Mouse (Mus musculus): Measurements from ENCODE around the gene Ece1. TPM values are rescaled to one million over a fixed set of nuclear protein-coding genes. Genes with fewer than 3 reads are reported as not detected.

Gene Ece1
- total and polyA plus RNA-seq, 3 experiments = 25.3 to 43.8 TPM; not detected in 1

- Histone ChIP-seq H3K27ac (ENCODE audit: control insufficient read depth, low read depth, low read length) (no peak overlapping the region), H3K9me3 (replicated peaks; ENCODE audit: insufficient read depth, low read length) (no peaks in the 10 kb centered on the region), H3K27me3 (ENCODE audit: control insufficient read depth in 1 of 2, insufficient read depth in 2 of 2, low read length in 2 of 2) (no peaks in the 10 kb centered on the region), H3K4me3 (ENCODE audit: control insufficient read depth in 1 of 2, insufficient read depth in 1 of 2, low read depth in 2 of 2, low read length in 2 of 2) (no peak overlapping the region), H3K4me1 (ENCODE audit: control insufficient read depth in 1 of 2, insufficient read depth in 2 of 2, low read length in 2 of 2) (peaks cover 0 to 3% of the 10 kb centered on the region in 2 experiments; a peak in 1 of 4 replicates), H3K79me2 (ENCODE audit: control insufficient read depth, insufficient read depth, low read length, poor library complexity) (peaks cover 3% of the 10 kb centered on the region; the same call in 1 of the 2 replicates), H3K9ac (ENCODE audit: control insufficient read depth, low read depth, low read length, poor library complexity, severe bottlenecking) (no peak overlapping the region), H3K36me3 (ENCODE audit: control insufficient read depth in 1 of 2, insufficient read depth in 2 of 2, low read length in 2 of 2) (peaks cover 0 to 3% of the 10 kb centered on the region in 2 experiments; a peak in 2 of 4 replicates)
- TF ChIP-seq E2F4 (IDR thresholded peaks at IDR 0.05; ENCODE audit: borderline replicate concordance, low read depth, low read length) (no peak), GATA1 (IDR thresholded peaks at IDR 0.05; ENCODE audit: low read depth, low read length) (no peak), GABPA (IDR thresholded peaks at IDR 0.05; ENCODE audit: low read depth, low read length) (no peak), ELF1 (IDR thresholded peaks at IDR 0.05; ENCODE audit: low read depth, low read length) (no peak), ZNF384 (IDR thresholded peaks at IDR 0.05; ENCODE audit: low read depth, low read length) (no peak), MYB (IDR thresholded peaks at IDR 0.05; ENCODE audit: low read depth, low read length) (no peak), RCOR1 (IDR thresholded peaks at IDR 0.05; ENCODE audit: low read depth, low read length) (no peak), MXI1 (IDR thresholded peaks at IDR 0.05; ENCODE audit: low read depth, low read length) (no peak), MYC (IDR thresholded peaks at IDR 0.05; ENCODE audit: low read depth, low read length) (no peak), RAD21 (IDR thresholded peaks at IDR 0.05; ENCODE audit: low read depth, low read length) (no peak), SIN3A (IDR thresholded peaks at IDR 0.05; ENCODE audit: low read length) (no peak), NRF1 (IDR thresholded peaks at IDR 0.05; ENCODE audit: insufficient read depth, low read depth, low read length, poor library complexity, severe bottlenecking) (no peak), ZC3H11A (IDR thresholded peaks at IDR 0.05; ENCODE audit: low read depth, low read length) (no peak), POLR2A (IDR thresholded peaks at IDR 0.05; ENCODE audit: control insufficient read depth in 1 of 2, insufficient read depth in 1 of 2, low read depth in 1 of 2, low read length in 2 of 2, poor library complexity in 1 of 2) (no peak), HCFC1 (IDR thresholded peaks at IDR 0.05; ENCODE audit: low read depth, low read length) (no peak), TAL1 (IDR thresholded peaks at IDR 0.05; ENCODE audit: low read length) (no peak), TBP (IDR thresholded peaks at IDR 0.05; ENCODE audit: low read depth, low read length) (no peak), JUND (IDR thresholded peaks at IDR 0.05; ENCODE audit: low read depth, low read length) (no peak)
- DNase-seq (ENCODE audit: low read depth, low spot score) = no peak
These were observed 57.1 kb downstream of the Ece1 start for GRCm38 (mm10) chr4:137919116-137919515.

DNA sequence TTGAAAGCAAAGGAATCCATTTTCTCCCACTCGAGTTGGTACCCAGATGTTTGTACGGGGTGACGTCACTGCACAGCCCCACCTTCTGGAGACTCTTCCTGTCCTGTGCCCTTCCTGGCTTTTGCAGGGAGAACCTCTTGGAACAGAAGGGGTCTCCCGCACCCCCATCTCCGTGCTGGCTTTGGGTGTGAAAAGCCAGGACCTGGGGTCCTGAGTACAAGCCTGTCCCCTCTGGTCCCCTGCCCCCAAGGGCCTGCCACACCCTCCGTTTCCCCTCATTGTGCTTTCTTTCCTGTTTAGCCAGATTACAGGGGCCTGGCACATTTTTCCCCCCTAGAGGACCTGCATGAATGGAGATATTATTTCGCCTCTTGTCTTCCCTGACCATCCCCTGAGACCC, 58.0 kb downstream of the Ece1 start:
- Histone ChIP-seq H3K9me3 (replicated peaks; ENCODE audit: insufficient read depth, low read length) (no peaks in the 10 kb centered on the region), H3K9ac (ENCODE audit: control insufficient read depth, low read depth, low read length, poor library complexity, severe bottlenecking) (no peak overlapping the region), H3K79me2 (ENCODE audit: control insufficient read depth, insufficient read depth, low read length, poor library complexity) (no peaks in the 10 kb centered on the region), H3K27me3 (ENCODE audit: control insufficient read depth in 1 of 2, insufficient read depth in 2 of 2, low read length in 2 of 2) (no peaks in the 10 kb centered on the region), H3K36me3 (ENCODE audit: control insufficient read depth in 1 of 2, insufficient read depth in 2 of 2, low read length in 2 of 2) (no peaks in the 10 kb centered on the region), H3K27ac (ENCODE audit: control insufficient read depth, low read depth, low read length) (no peak overlapping the region), H3K4me1 (ENCODE audit: control insufficient read depth in 1 of 2, insufficient read depth in 2 of 2, low read length in 2 of 2) (no peaks in the 10 kb centered on the region), H3K4me3 (ENCODE audit: control insufficient read depth in 1 of 2, insufficient read depth in 1 of 2, low read depth in 2 of 2, low read length in 2 of 2) (no peak overlapping the region)
- DNase-seq (ENCODE audit: low read depth, low spot score) = no peak
- TF ChIP-seq ETS1 (IDR thresholded peaks at IDR 0.05; ENCODE audit: low read depth, low read length) (no peak), ZKSCAN1 (IDR thresholded peaks at IDR 0.05; ENCODE audit: low read depth, low read length) (no peak), CHD2 (IDR thresholded peaks at IDR 0.05; ENCODE audit: low read length) (no peak), MAZ (IDR thresholded peaks at IDR 0.05; ENCODE audit: low read depth, low read length) (no peak), GATA1 (IDR thresholded peaks at IDR 0.05; ENCODE audit: low read depth, low read length) (no peak), ZNF384 (IDR thresholded peaks at IDR 0.05; ENCODE audit: low read depth, low read length) (no peak), CHD1 (IDR thresholded peaks at IDR 0.05; ENCODE audit: low read depth, low read length) (no peak), JUND (IDR thresholded peaks at IDR 0.05; ENCODE audit: low read depth, low read length) (no peak), TCF12 (IDR thresholded peaks at IDR 0.05; ENCODE audit: low read depth, low read length) (no peak)
